Mouse (Mus musculus): ENCODE results near the gene Pcnx2.

Gene Pcnx2

GRCm38 (mm10) chr8:125702868-125703473, 195.1 kb downstream of the Pcnx2 start:
- DNase-seq = no peak

All from kidney, adult 11 months (tissue).